Mouse (Mus musculus) MEL (cell line): ENCODE data around the gene Zbtb46.

Source experiments
- CHD2 ChIP-seq: IDR thresholded peaks from 2 replicates; pipeline ENCODE4 v1.6.1; 2011; ENCODE audit warnings: low read length, improper control_type of control experiment
- CTCF ChIP-seq, 3 experiments: IDR thresholded peaks in 2 of 3; conservative IDR thresholded peaks in 1 of 3; 2 replicates each; pipeline ENCODE4 v1.5.1; 2011 to 2012; ENCODE audit warnings: low read length in 3 of 3, low read depth in 2 of 3, mild to moderate bottlenecking in 2 of 3, improper control_type of control experiment in 1 of 3, inconsistent platforms in 1 of 3, mixed read lengths in 1 of 3, moderate library complexity in 1 of 3; ENCODE audit not compliant: control insufficient read depth in 1 of 3, insufficient read depth in 1 of 3, poor library complexity in 1 of 3, severe bottlenecking in 1 of 3
- EP300 ChIP-seq, 2 experiments: IDR thresholded peaks; 2 replicates each; pipeline ENCODE4 v1.6.1; 2011; ENCODE audit warnings: improper control_type of control experiment in 2 of 2, low read length in 2 of 2, low read depth in 1 of 2, mild to moderate bottlenecking in 1 of 2
- GABPA ChIP-seq: IDR thresholded peaks from 2 replicates; pipeline ENCODE4 v1.6.1; 2012; ENCODE audit warnings: low read depth, mild to moderate bottlenecking, inconsistent platforms, low read length, improper control_type of control experiment, moderate library complexity
- GATA1 ChIP-seq: IDR thresholded peaks from 2 replicates; pipeline ENCODE4 v1.6.1; 2011; ENCODE audit warnings: low read depth, low read length, improper control_type of control experiment
- MXI1 ChIP-seq: IDR thresholded peaks from 2 replicates; pipeline ENCODE4 v1.6.1; 2011; ENCODE audit warnings: mild to moderate bottlenecking, low read depth, low read length, improper control_type of control experiment
- TBP ChIP-seq: IDR thresholded peaks from 2 replicates; pipeline ENCODE4 v1.8.0; 2011; ENCODE audit warnings: low read depth, low read length, improper control_type of control experiment
- TCF12 ChIP-seq: IDR thresholded peaks from 2 replicates; pipeline ENCODE4 v1.6.1; 2014; ENCODE audit warnings: low read depth, mild to moderate bottlenecking, inconsistent platforms, low read length, improper control_type of control experiment, moderate library complexity
- USF2 ChIP-seq, 2 experiments: IDR thresholded peaks; 2 replicates each; pipeline ENCODE4 v1.6.1; 2011 to 2012; ENCODE audit warnings: improper control_type of control experiment in 2 of 2, low read length in 2 of 2, borderline replicate concordance in 1 of 2, inconsistent platforms in 1 of 2, low read depth in 1 of 2, mild to moderate bottlenecking in 1 of 2; ENCODE audit not compliant: insufficient read depth in 1 of 2
- ZC3H11A ChIP-seq: IDR thresholded peaks from 2 replicates; pipeline ENCODE4 v1.6.1; 2012; ENCODE audit warnings: low read depth, mild to moderate bottlenecking, inconsistent platforms, low read length, improper control_type of control experiment

- TF ChIP-seq TBP (no peak), EP300 (IDR thresholded peaks at IDR 0.05; ENCODE audit: low read depth in 1 of 2, low read length in 2 of 2) (no peak), CHD2 (no peak), GATA1 (no peak), ZC3H11A (no peak), GABPA (no peak), TCF12 (no peak), CTCF (IDR thresholded peaks at IDR 0.05 in 2 of 3, conservative IDR thresholded peaks at IDR 0.05 in 1 of 3; ENCODE audit: control insufficient read depth in 1 of 3, insufficient read depth in 1 of 3, low read depth in 2 of 3, low read length in 3 of 3, poor library complexity in 1 of 3, severe bottlenecking in 1 of 3) (no peak), MXI1 (no peak), USF2 (IDR thresholded peaks at IDR 0.05; ENCODE audit: borderline replicate concordance in 1 of 2, insufficient read depth in 1 of 2, low read depth in 1 of 2, low read length in 2 of 2) (no peak)
Measured at GRCm38 (mm10) chr2:181386663-181387210, 72.5 kb downstream of the Zbtb46 start.
